Mouse (Mus musculus): ENCODE data around the gene Aldh9a1. TPM values are rescaled to one million over a fixed set of nuclear protein-coding genes. Genes with fewer than 3 reads are reported as not detected.
"Not testable (repeated sequence)": the region's sequence is repeated elsewhere in the genome, so short reads cannot be mapped to it uniquely, and the experiment has no call there.

Gene Aldh9a1
- 66.9 and 68.6 TPM in 2 replicates for polyA plus RNA-seq (2015; fragmentation: Nextera tagmentation; extraction: Ambion mirVana)

- DNase-seq (ENCODE audit: low spot score) = peak; percentile 76
Observed at GRCm38 (mm10) chr1:167349815-167350596, at the start of gene Aldh9a1. Aldh9a1 (plus strand) TSS chr1:167349991.

- DNase-seq (ENCODE audit: low spot score) = no peak
Observed at GRCm38 (mm10) chr1:167300122-167300521, 49.7 kb upstream of the Aldh9a1 start.

GRCm38 (mm10) chr1:167305501-167306137 lies 44.2 kb upstream of the Aldh9a1 start:
- no peak for DNase-seq (ENCODE audit: low spot score)

GRCm38 (mm10) chr1:167306451-167307240 lies 43.1 kb upstream of the Aldh9a1 start:
- peak; percentile 76 for DNase-seq (ENCODE audit: low spot score)

GRCm38 (mm10) chr1:167307674-167308073 lies 42.1 kb upstream of the Aldh9a1 start:
- no peak for DNase-seq (ENCODE audit: low spot score)

GRCm38 (mm10) chr1:167308261-167309054 lies 41.3 kb upstream of the Aldh9a1 start, which contains the start of gene Tmco1:
Tmco1 (plus strand) TSS chr1:167308378.
- DNase-seq (ENCODE audit: low spot score) = peak; percentile 98

- no peak for DNase-seq (ENCODE audit: low spot score)
Observed at GRCm38 (mm10) chr1:167312367-167312766, 37.4 kb upstream of the Aldh9a1 start.

GRCm38 (mm10) chr1:167313220-167313619 lies 36.6 kb upstream of the Aldh9a1 start:
- DNase-seq (ENCODE audit: low spot score) = no peak

GRCm38 (mm10) chr1:167321691-167322090 lies 28.1 kb upstream of the Aldh9a1 start:
- DNase-seq (ENCODE audit: low spot score) = no peak

- DNase-seq (ENCODE audit: low spot score) = no peak
Observed at GRCm38 (mm10) chr1:167328776-167329175, 21.0 kb upstream of the Aldh9a1 start.

GRCm38 (mm10) chr1:167331106-167331505 lies 18.7 kb upstream of the Aldh9a1 start:
- DNase-seq (ENCODE audit: low spot score) = no peak

GRCm38 (mm10) chr1:167336398-167336797 lies 13.4 kb upstream of the Aldh9a1 start:
- DNase-seq (ENCODE audit: low spot score) = no peak

GRCm38 (mm10) chr1:167337463-167338095 lies 12.2 kb upstream of the Aldh9a1 start:
- DNase-seq (ENCODE audit: low spot score) = peak; percentile 84

- peak; percentile 16 for DNase-seq (ENCODE audit: low spot score)
Observed at GRCm38 (mm10) chr1:167339177-167339781, 10.5 kb upstream of the Aldh9a1 start.

GRCm38 (mm10) chr1:167340111-167340787 lies 9.5 kb upstream of the Aldh9a1 start:
- DNase-seq (ENCODE audit: low spot score) = peak; percentile 24

- no peak for DNase-seq (ENCODE audit: low spot score)
Observed at GRCm38 (mm10) chr1:167340910-167341528, 8.8 kb upstream of the Aldh9a1 start.

GRCm38 (mm10) chr1:167342831-167343230 lies 7.0 kb upstream of the Aldh9a1 start:
- DNase-seq (ENCODE audit: low spot score) = no peak

- not testable (repeated sequence) for DNase-seq (ENCODE audit: low spot score)
Observed at GRCm38 (mm10) chr1:167345994-167346520, 3.7 kb upstream of the Aldh9a1 start.

- not testable (repeated sequence) for DNase-seq (ENCODE audit: low spot score)
Observed at GRCm38 (mm10) chr1:167349206-167349605, 585 bp upstream of the Aldh9a1 start.
